Mouse (Mus musculus): Measurements from ENCODE around the gene Ucn2.

Ucn2 gene

GRCm38 (mm10) chr9:108992620-108993361 is 7.0 kb downstream of the Ucn2 start:
- no peak for DNase-seq

- peak; percentile 62 for DNase-seq
These were observed 10.6 kb downstream of the Ucn2 start for GRCm38 (mm10) chr9:108996411-108996810.

DNA sequence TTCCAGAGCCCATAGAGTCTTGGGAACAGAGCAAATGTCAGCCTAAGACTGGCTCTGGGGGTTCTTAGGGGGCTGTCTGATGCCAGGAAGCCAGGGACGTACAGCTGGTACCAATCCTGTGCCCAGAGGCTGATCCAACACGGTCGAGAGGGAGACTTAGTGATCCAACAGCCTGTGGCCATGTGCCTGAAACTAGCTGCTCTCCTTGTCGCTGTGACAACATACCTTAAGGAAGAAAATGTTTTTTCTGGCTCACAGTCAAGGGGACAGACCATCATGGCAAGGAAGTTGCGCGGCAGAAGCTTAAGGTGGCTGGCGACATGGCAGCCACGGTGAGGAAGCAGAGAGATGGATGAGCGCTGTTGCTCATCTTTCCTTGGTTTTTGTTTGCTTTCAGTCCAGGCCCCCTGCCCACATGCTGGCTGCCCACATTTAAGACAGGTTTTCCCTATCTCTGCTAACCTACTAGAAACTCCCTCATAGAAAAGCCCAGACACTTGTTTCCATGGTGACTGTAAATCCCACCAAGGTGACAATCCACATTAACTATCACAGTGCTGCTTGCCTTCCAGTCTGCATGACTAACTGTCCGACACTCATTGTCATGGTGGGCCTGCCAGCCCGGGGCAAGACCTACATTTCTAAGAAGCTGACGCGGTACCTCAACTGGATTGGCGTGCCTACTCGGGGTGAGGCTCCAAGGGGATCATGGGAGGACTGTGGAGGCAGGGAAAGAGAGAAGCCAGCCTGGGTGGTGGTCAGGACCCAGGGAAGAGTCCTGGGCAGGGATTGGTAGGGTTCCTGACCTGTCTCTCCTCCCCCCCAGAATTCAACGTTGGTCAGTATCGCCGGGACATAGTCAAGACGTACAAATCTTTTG is 12.7 kb downstream of the Ucn2 start:
- no peak for DNase-seq

DNA sequence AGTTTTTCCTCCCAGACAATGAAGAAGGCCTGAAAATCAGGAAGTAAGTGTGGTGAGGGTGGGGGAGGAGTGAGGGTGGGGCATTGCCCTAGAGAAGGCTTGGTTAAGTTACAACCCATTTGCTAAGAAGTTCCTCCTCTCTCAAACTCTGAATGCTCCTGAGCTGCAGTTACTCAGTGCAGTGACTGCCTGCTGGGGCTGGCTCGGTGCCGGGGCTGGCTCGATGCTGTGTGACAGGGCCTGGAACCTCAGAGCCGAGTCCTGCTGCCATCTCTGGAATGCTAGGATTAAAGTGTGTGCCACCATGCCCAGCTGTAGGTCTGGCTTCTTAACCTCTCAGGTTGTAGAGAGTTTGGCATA is 13.3 kb downstream of the Ucn2 start:
- DNase-seq, result no peak

GRCm38 (mm10) chr9:109000726-109001125 is 14.9 kb downstream of the Ucn2 start:
- peak; percentile 76 for DNase-seq

DNA sequence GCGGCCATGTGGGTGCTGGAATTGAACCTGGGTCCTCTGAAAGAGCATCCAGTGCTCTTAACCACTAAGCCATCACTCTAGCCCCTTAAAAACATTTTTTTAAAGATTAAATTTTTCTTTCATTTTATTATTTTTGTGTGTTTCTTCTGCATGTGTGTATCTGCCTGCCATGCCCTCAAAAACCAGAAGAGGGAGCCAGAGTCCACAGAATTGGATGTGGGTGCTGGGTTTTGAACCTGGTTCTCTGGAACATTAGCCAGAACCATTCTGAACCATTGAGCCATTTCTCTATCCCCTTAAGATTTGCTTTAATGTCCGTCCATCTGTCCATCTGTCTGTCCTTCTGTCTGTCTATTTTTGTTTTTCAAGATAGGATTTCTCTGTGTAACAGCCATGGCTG is 17.4 kb downstream of the Ucn2 start:
- peak; percentile 61 for DNase-seq

DNA sequence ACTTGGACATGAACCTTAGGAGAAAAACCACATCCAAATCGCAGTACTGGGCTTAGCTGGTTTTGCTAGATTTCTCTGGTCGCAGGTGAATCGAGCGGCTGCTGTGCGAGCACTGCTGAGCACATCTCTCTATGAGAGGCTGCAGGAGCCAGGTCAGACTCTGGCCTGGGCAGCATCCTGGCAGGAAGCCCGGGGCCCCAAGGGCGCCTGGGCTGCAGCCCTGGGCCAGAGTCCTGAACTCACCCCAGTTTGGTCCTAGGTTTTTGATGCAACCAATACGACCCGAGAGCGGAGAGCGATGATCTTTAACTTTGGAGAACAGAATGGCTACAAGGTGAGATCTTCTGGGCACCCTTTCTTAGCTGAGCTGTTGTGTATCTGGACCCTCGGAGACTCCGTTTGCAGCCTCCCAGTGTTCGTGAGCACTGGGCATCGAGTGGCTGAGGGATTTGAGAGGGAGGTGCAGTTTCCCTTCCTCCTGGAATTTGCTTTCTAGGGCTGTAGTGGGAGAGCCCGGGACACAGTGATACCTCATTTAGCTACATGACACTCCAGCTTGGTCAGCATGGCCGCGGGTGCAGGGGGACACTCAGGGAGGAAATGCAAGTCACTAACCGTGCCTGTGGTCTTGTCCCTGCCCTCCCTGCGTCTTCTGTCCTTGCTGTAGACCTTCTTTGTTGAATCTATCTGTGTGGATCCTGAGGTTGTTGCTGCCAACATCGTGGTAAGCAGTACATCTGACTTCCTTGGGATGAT is 21.4 kb downstream of the Ucn2 start:
- no peak for DNase-seq

DNA sequence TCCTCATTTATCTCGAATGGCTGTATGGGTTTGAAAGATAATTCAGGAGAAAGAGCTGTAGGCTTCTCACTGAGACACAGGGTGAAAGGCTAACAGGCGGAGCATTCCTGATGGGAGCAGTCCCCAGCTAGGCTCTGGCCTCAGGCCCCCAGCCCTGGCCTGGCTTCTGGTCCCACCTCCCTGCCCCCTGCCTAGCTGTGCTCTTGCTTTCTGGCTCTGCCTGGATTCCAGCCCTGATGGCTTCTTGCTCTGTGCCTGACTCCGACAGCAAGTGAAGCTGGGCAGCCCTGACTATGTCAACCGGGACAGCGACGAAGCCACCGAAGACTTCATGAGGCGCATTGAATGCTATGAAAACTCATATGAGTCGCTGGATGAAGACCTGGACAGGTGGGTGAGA is 22.3 kb downstream of the Ucn2 start:
- no peak for DNase-seq

DNA sequence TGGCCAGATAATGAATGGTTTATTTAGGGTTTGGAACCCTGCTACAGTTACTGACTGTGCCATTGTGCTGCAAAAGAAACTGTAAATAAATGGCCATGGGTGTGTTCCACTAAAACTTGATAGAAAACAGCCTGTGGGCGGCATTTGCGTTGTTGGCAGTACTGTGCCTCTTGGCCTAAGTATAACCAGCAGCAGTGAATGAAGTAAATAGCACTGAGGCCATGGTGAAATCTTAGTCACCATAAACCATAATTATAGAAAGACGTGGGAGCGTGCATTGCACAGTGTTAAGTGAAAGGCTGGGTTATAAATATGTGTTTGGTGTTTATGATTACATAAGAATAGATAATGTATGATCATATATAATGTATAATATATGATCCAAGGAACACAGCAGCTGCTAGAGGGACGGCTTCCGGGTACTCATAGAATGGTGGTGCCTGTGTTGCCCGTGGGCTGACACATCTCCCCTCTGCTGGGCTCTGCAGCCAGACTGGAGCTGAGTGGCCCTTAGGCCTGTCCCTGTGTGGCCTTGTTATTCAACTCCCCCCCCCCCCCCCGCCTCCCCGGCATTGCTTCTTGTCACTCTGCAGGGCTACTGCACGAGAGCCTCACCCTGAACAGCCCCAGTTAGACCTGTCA is 23.3 kb downstream of the Ucn2 start:
- no peak for DNase-seq

DNA sequence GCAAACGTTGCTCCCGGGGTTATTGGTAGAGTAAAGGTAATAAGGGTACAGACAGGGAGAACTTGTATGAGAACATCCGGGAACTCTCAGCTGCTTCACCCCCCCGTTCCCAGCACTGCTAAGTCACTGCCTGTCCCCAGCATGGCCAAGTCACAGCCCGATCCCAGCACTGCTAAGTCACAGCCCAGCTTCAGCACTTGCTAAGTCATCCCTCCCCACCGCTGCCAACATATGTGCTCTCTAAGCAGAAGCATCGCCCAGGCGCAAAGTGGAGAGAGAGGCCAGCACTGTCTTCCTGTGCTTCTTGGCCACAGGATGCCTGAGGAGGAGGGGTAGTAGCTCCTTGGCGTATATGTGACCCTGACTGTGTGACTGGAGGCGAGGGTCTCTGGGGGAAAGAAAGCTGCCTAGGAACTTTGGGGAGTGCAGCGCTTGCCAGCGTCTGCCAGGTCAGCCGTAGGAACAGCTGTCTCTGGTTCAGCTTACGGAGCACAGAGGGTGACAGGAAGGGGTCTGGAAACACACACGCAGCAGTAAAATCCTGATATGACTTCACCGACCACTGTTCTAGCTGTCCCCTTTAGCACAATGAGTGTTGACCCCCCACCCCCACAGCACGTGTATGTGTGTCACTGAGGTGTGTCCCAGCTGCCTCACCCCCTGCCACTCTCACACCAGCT is 24.0 kb downstream of the Ucn2 start:
- no peak for DNase-seq

DNA sequence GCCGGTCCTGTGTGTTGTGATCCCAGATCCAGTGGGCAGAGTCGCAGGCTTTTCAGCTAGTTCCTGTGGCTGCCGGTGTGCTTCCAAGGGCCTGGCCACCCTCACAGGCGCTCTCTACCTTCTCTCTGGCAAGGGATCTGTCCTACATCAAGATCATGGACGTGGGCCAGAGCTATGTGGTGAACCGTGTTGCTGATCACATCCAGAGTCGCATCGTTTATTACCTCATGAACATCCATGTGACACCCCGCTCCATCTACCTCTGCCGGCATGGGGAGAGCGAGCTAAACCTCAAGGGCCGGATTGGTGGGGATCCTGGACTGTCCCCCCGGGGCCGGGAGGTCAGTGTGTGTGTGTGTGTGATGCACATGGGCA is 24.5 kb downstream of the Ucn2 start:
- DNase-seq, result no peak

DNA sequence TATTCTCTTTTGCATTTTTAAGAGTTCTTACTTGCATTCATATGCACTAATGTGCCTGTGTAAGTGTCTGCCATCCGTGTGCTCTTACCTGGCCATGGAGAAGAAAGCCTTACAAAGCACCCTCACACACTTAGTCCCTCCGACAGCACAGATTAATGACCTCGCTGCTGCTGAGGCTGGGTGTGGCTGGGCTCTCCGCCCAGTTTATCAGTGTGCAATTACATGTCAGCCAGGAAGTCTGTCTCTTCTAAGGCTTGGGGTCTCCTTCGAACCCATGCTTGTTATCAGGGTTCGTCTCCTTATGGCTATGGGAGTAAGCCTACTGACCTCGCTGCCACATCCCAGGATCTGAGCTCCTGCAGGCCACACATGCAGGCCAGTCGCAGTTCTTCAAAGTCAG is 29.6 kb downstream of the Ucn2 start:
- no peak for DNase-seq

- no peak for DNase-seq
These were observed 31.3 kb downstream of the Ucn2 start for GRCm38 (mm10) chr9:109016973-109017604.

GRCm38 (mm10) chr9:109021428-109021827 is 35.6 kb downstream of the Ucn2 start:
- DNase-seq, result no peak

DNA sequence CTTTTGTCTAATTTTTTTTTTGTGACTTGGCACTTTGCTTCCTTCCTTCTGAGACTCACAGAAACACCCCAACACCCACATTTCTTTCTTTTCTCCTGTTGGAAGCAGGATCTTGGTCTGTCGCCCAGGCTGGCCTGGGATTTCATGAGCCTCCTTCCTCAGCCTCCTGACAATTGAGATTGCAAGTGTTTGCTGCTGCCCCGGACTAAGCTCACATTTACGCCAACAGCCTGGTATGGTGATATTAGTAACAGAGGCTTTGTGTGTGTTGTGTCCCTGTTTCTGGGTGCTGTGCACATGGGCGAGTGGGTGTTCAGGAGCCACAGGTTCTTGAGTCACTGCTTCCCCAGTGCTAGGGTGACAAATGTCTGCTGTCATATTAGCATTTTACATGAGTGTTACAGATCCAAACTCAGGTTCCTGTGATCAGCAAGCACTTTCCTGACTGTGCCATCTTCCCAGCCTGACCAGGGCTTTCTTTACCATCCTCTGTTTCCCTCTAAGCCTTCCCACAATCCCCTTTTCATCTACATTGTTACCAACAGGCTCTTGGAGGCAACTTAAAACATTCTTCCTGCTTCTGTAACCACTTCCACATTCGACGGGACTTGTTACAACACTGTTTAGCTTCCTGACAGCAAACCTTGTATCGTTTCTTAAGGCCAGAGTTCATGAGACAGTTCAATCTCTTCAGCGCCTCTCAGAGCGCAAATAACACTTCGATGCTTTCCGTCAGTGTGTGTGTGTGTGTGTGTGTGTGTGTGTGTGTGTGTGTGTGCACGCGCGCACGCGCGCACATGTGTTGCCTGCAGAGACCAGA is 37.3 kb downstream of the Ucn2 start:
- DNase-seq, result no peak

DNA sequence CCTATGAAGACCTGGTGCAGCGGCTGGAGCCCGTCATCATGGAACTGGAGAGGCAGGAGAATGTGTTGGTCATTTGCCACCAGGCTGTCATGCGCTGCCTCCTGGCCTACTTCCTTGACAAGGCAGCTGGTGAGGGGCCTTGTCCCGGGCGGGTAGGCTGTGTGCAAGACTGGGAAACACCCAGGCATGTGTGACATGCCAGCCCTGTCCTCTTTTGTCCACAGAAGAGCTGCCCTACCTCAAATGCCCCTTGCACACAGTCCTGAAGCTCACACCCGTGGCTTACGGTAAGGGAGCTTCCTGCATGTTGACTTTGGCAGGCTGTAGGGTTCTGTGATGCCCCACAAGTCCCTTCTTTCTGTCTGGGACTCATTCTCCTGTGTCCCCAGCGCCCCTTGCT is 41.7 kb downstream of the Ucn2 start:
- DNase-seq, result no peak

DNA sequence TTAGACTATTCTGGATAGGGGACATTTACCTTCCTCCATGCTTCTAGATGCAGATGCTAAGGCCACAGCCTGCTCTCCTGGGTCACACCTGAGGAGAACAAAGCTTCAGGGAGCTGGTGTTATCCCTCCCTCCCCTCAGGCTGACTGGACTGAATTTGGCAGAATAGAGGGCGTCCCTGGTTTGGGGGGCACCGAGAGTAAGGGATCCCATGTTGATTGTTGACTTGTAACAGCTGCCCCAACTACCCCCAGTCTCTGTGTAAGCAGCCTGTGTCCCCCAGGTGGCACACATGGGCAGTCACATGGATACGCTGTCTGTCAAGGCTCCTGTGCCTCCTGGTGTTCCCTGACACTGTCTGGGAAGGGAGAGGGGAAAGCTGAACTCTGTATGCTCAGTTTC is 42.6 kb downstream of the Ucn2 start:
- DNase-seq, result no peak

DNA sequence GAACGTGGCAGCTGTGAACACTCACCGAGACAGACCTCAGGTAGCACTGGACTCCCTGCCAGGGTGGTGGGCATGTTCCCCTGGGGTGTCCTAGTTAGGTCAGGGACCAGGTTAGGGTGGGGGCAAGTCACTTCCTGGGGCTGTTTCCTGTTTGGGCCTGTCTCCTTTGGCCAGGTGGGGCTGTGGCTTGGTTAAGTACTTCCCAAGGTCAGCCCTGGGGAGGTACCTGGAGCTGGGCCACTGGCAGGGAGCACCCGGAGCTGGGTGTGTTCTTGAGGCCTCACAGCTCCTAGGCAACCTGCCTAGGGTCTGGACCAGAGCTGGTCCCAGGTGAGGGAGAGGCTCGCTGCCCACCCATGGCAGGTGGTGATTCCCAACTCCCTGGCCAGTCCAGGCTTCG is 43.1 kb downstream of the Ucn2 start:
- no peak for DNase-seq

DNA sequence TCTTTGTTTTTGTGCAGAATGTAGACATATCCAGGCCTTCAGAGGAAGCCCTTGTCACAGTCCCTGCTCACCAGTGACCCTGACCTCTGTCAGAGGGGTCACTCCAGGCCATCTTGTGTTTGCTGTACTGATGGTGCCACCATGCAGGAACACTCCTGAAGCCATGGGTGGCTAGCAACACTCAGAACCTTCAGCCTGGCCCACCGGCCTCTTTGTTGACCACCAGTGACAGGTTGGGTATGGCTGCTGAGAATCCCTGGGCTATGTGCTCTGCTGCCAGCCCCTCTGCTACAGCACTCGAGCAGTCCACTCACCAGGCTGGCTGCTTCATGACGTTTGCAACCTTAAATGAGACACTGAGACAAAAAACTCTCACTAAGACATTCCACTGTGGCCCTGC is 44.5 kb downstream of the Ucn2 start:
- no peak for DNase-seq

- no peak for DNase-seq
These were observed 45.2 kb downstream of the Ucn2 start for GRCm38 (mm10) chr9:109031001-109031400.

DNA sequence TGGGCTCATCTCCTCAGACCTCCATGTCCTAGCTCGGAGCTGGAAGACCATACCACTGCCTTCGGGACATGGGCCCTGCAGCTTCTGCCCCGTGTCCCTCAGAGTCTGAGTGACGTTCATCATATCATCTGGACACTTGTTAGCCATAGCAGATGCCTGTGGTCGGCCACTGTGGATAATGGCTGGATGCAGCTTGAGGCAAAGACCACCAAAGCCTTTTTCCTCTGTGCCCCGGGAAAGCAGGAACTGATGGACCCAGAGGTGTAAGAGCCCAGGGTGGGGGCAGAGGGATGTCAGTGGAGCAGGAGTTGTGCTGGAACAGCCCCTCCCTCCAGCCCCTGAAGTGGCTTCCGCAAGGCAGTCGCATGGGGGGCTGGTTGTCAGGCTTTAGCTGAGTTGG is 45.9 kb downstream of the Ucn2 start:
- DNase-seq, result no peak
